Mouse (Mus musculus) right cerebral cortex, adult 2 months (tissue): ENCODE measurements around the gene Zfp386.
"Not testable (repeated sequence)": the region's sequence is repeated elsewhere in the genome, so short reads cannot be mapped to it uniquely, and the experiment has no call there.

Source experiments
- DNase-seq, 2 experiments: peaks; one replicate each; pipeline ENCODE4 v3.0.0; 2021 to 2022; ENCODE audit warnings: low spot score in 2 of 2

The Zfp386 gene

GRCm38 (mm10) chr12:116047440-116048377, at the start of gene Zfp386:
Zfp386 (plus strand) TSS chr12:116047724.
- DNase-seq: peak; percentile 99 to 100

- not testable (repeated sequence) for DNase-seq
These were observed 47.7 kb upstream of the Zfp386 start for GRCm38 (mm10) chr12:115999784-116000183.

GRCm38 (mm10) chr12:116002946-116003345, 44.6 kb upstream of the Zfp386 start:
- DNase-seq: not testable (repeated sequence)

GRCm38 (mm10) chr12:116010812-116011211, 36.7 kb upstream of the Zfp386 start:
- no peak for DNase-seq

GRCm38 (mm10) chr12:116028095-116028494, 19.4 kb upstream of the Zfp386 start:
- DNase-seq: no peak

- no peak for DNase-seq
These were observed 12.2 kb upstream of the Zfp386 start for GRCm38 (mm10) chr12:116035346-116035745.

- DNase-seq: no peak
These were observed 2.7 kb upstream of the Zfp386 start for GRCm38 (mm10) chr12:116044785-116045184.

- no peak for DNase-seq
These were observed 1.2 kb downstream of the Zfp386 start for GRCm38 (mm10) chr12:116048766-116049165.

- no peak for DNase-seq
These were observed 1.7 kb downstream of the Zfp386 start for GRCm38 (mm10) chr12:116049236-116049635.

- DNase-seq: no peak
These were observed 2.2 kb downstream of the Zfp386 start for GRCm38 (mm10) chr12:116049701-116050100.

GRCm38 (mm10) chr12:116054342-116054741, 6.8 kb downstream of the Zfp386 start:
- DNase-seq: no peak

GRCm38 (mm10) chr12:116056112-116056511, 8.6 kb downstream of the Zfp386 start:
- no peak for DNase-seq

GRCm38 (mm10) chr12:116061561-116062193, 14.2 kb downstream of the Zfp386 start:
- DNase-seq: no peak

- DNase-seq: no peak
These were observed 14.7 kb downstream of the Zfp386 start for GRCm38 (mm10) chr12:116062194-116062583.

- no peak for DNase-seq
These were observed 15.5 kb downstream of the Zfp386 start for GRCm38 (mm10) chr12:116063020-116063419.

GRCm38 (mm10) chr12:116071023-116071422, 23.5 kb downstream of the Zfp386 start:
- peak; percentile 41 to 57 for DNase-seq

- DNase-seq: peak in 1 of 2 experiments; percentile 7
These were observed 29.7 kb downstream of the Zfp386 start, which contains the start of gene Vipr2 for GRCm38 (mm10) chr12:116077074-116077854. Vipr2 (plus strand) TSS chr12:116077726.

- no peak for DNase-seq
These were observed 30.4 kb downstream of the Zfp386 start for GRCm38 (mm10) chr12:116077855-116078366.

- no peak for DNase-seq
These were observed 35.6 kb downstream of the Zfp386 start for GRCm38 (mm10) chr12:116083125-116083524.

GRCm38 (mm10) chr12:116084294-116084693, 36.8 kb downstream of the Zfp386 start:
- no peak for DNase-seq

GRCm38 (mm10) chr12:116086951-116087600, 39.6 kb downstream of the Zfp386 start:
- no peak for DNase-seq
